Mouse (Mus musculus) bone marrow, adult 2 months (tissue): Measurements from ENCODE around the gene Dgki. TPM values are rescaled to one million over a fixed set of nuclear protein-coding genes. Genes with fewer than 3 reads are reported as not detected.

Experiments
- H3K27ac ChIP-seq: fragments of 200-500 bp; 2 replicates; pipeline ENCODE4 v1.5.1; 2012; ENCODE audit warnings: low read depth, mild to moderate bottlenecking, control low read depth, inconsistent platforms, low read length; ENCODE audit not compliant: control insufficient read depth, poor library complexity, insufficient read depth
- H3K4me1 ChIP-seq: fragments of 200-500 bp; 2 replicates; pipeline ENCODE4 v1.6.1; 2011; ENCODE audit warnings: low read length; ENCODE audit not compliant: control insufficient read depth, insufficient read depth
- H3K4me3 ChIP-seq: fragments of 200-500 bp; replicated peaks from 2 replicates; pipeline ENCODE3; 2011; ENCODE audit warnings: mild to moderate bottlenecking, low read depth, low read length, control low read depth; ENCODE audit not compliant: control insufficient read depth
- CTCF ChIP-seq: fragments of 200-500 bp; IDR thresholded peaks from 2 replicates; pipeline ENCODE4 v1.5.1; 2011; ENCODE audit warnings: low read length, control low read depth; ENCODE audit not compliant: control insufficient read depth, insufficient read depth
- POLR2A ChIP-seq: fragments of 200-500 bp; IDR thresholded peaks from 2 replicates; pipeline ENCODE4 v1.6.1; 2011; ENCODE audit warnings: low read depth, mild to moderate bottlenecking, control low read depth, low read length, borderline replicate concordance; ENCODE audit not compliant: control insufficient read depth
- WGBS: fragments of 180-500 bp; shearing (Covaris S2); methylation state at CpG from one replicate; pipeline ENCODE4 v1.1.7; 2018; 5-methylcytosine and 5-hydroxymethylcytosine counted together
- polyA plus RNA-seq: library from polyadenylated mRNA; stranded (reverse); fragments of >200 nt; gene quantifications from 2 replicates; pipeline ENCODE4 v1.2.4, GENCODE M21; 2011; ENCODE audit warnings: low replicate concordance; ENCODE audit not compliant: missing spikeins, insufficient read depth, insufficient read length

Gene Dgki
- polyA plus RNA-seq, 1 experiment, result 7.2 TPM

GRCm38 (mm10) chr6:36880643-36881263, 419.2 kb downstream of the Dgki start:
- Histone ChIP-seq H3K27ac (no peak overlapping the region), H3K4me1 (no peaks in the 10 kb centered on the region), H3K4me3 (no peak overlapping the region)
- TF ChIP-seq POLR2A (no peak), CTCF (no peak)
- 83% methylated on average over 7 of the region's 7 CpGs for WGBS

- Histone ChIP-seq H3K4me3 (no peak overlapping the region), H3K27ac (no peak overlapping the region), H3K4me1 (no peaks in the 10 kb centered on the region)
- TF ChIP-seq CTCF, result no peak
- TF ChIP-seq POLR2A, result no peak
- 66% methylated on average over 4 of the region's 4 CpGs for WGBS
These were observed 422.6 kb downstream of the Dgki start for GRCm38 (mm10) chr6:36877399-36877798.

GRCm38 (mm10) chr6:36876426-36876825, 423.6 kb downstream of the Dgki start:
- TF ChIP-seq CTCF, result no peak
- TF ChIP-seq POLR2A, result no peak
- H3K4me3 ChIP-seq, result no peak overlapping the region
- no peaks in the 10 kb centered on the region for H3K4me1 ChIP-seq
- H3K27ac ChIP-seq, result no peak overlapping the region
- WGBS, result 78% methylated on average over 4 of the region's 4 CpGs

GRCm38 (mm10) chr6:36875926-36876325, 424.1 kb downstream of the Dgki start:
- no peak overlapping the region for H3K4me3 ChIP-seq
- TF ChIP-seq POLR2A, result no peak
- TF ChIP-seq CTCF, result no peak

DNA sequence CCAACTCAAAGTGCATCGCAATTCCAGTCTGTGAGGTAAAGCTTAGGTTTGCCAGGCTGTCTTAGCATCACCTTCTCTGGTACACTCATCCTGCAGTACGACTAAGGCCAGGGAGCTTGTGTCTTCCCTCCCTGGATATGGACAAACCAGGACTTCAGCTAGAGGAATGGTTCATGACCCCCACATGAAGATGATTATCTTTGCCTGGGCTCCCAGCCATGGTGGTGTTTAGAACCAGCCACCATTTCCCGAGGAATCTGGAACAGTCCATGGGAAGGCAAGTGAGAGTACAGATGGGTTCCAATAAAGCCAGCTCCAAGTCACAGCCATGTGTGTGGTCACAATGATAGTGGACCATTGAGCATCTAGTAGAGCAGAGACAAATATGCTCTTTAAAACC, 427.1 kb downstream of the Dgki start:
- 73% methylated on average over 3 of the region's 3 CpGs for WGBS
- no peak for TF ChIP-seq POLR2A
- no peak for TF ChIP-seq CTCF
- Histone ChIP-seq H3K4me1 (no peaks in the 10 kb centered on the region), H3K4me3 (no peak overlapping the region), H3K27ac (no peak overlapping the region)

More at GRCm38 (mm10) chr6:36875926-36876325, 424.1 kb downstream of the Dgki start:
- H3K4me1 ChIP-seq, result no peaks in the 10 kb centered on the region
- 69% methylated on average over 5 of the region's 5 CpGs for WGBS
- H3K27ac ChIP-seq, result no peak overlapping the region

GRCm38 (mm10) chr6:36868217-36868616, 431.8 kb downstream of the Dgki start:
- H3K4me3 ChIP-seq, result no peak overlapping the region
- no peak for TF ChIP-seq POLR2A
- TF ChIP-seq CTCF, result no peak
- WGBS, result 72% methylated on average over 4 of the region's 4 CpGs
- no peak overlapping the region for H3K27ac ChIP-seq
- H3K4me1 ChIP-seq, result no peaks in the 10 kb centered on the region

DNA sequence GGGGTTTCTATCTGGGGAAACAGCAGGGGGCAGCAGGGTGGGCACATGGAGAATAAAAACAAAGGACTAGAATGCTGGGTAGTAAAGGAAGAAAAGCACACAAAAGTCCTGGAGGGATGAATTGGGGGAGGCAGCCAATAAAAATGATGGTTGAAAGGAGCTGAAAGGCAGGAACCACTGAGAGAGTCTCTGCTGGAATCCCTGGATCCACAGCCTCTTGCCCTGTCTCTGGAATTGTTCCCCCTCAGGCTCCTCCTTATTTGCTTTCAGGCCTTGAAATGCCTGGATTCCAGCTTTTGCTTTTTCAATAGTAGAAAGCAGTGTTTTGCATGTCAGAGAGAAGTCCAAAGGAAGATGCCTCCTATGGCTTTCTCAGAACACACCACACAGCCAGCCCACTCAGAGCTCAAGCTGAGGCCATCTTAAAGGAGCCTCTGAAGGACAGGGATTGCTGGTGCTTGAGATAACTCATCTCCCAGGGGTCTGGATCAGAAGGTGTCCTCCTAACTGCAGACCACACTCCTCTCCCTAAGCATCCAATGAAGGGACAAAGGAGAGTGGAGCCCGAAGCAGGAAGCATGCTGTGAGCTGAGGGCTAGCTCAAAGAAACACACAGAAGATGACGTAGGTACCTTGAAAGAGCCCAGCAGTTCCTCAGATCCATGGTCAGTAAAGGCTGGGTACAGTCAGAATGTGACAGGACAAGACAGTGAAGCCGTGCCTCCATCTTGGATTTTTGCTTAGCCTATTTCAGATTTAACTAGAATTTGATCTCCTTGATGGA, 441.5 kb downstream of the Dgki start:
- WGBS, result 72% methylated on average over 3 of the region's 3 CpGs
- no peaks in the 10 kb centered on the region for H3K4me1 ChIP-seq
- TF ChIP-seq CTCF (no peak), POLR2A (no peak)
- H3K27ac ChIP-seq, result no peak overlapping the region
- H3K4me3 ChIP-seq, result no peak overlapping the region

GRCm38 (mm10) chr6:36857627-36858257, 442.2 kb downstream of the Dgki start:
- no peak for TF ChIP-seq POLR2A
- no peak for TF ChIP-seq CTCF
- H3K27ac ChIP-seq, result no peak overlapping the region
- WGBS, result 61% methylated on average over 6 of the region's 6 CpGs
- no peaks in the 10 kb centered on the region for H3K4me1 ChIP-seq
- no peak overlapping the region for H3K4me3 ChIP-seq
